Mouse (Mus musculus) heart, adult 2 months (tissue): ENCODE measurements at regions not wholly inside any gene's neighbourhood (a gene's known extent, or its start where the extent isn't known, plus 50 kb on each side); places are given as distances from the start of the nearest gene placed in this dataset.

ENCODE experiments used
- DNase-seq, 2 experiments: peaks; one replicate each; pipeline ENCODE4 v3.0.0; 2021
- H3K27ac ChIP-seq: fragments of 200-600 bp; 2 replicates; pipeline ENCODE4 v1.8.1; 2022
- H3K27me3 ChIP-seq: fragments of 200-500 bp; 2 replicates; pipeline ENCODE4 v1.6.1; 2012; ENCODE audit warnings: mild to moderate bottlenecking, low read length, inconsistent platforms, mixed read lengths; ENCODE audit not compliant: control insufficient read depth, insufficient read depth
- H3K36me3 ChIP-seq: fragments of 200-500 bp; 2 replicates; pipeline ENCODE4 v1.6.1; 2012; ENCODE audit warnings: low read length, inconsistent platforms; ENCODE audit not compliant: control insufficient read depth, insufficient read depth
- H3K4me1 ChIP-seq: fragments of 200-500 bp; 2 replicates; pipeline ENCODE4 v1.6.1; 2011; ENCODE audit warnings: low read length; ENCODE audit not compliant: control insufficient read depth, insufficient read depth
- H3K4me3 ChIP-seq: fragments of 200-600 bp; 2 replicates; pipeline ENCODE4 v1.8.1; 2022
- H3K79me2 ChIP-seq: fragments of 200-500 bp; replicated peaks from 2 replicates; pipeline ENCODE4 v1.6.1; 2012; ENCODE audit warnings: mild to moderate bottlenecking, inconsistent platforms, low read length, moderate library complexity, mixed read lengths; ENCODE audit not compliant: control insufficient read depth, insufficient read depth
- H3K9ac ChIP-seq: fragments of 200-500 bp; 2 replicates; pipeline ENCODE4 v1.6.1; 2012; ENCODE audit warnings: low read depth, mild to moderate bottlenecking, control low read depth, inconsistent platforms, low read length, mixed read lengths
- CTCF ChIP-seq: fragments of 200-600 bp; IDR thresholded peaks from 2 replicates; pipeline ENCODE4 v1.8.1; 2022; ENCODE audit warnings: antibody characterized with exemption, mild to moderate bottlenecking, moderate library complexity
- EP300 ChIP-seq: fragments of 200-500 bp; IDR thresholded peaks from 2 replicates; pipeline ENCODE4 v1.6.1; 2011; ENCODE audit warnings: low read depth, low read length, control low read depth; ENCODE audit not compliant: insufficient read depth
- POLR2A ChIP-seq: fragments of 200-500 bp; IDR thresholded peaks from 2 replicates; pipeline ENCODE4 v1.6.1; 2011; ENCODE audit warnings: mild to moderate bottlenecking, low read depth, low read length, control low read depth; ENCODE audit not compliant: insufficient read depth
- WGBS: fragments of 180-500 bp; shearing (Covaris S2); methylation state at CpG from one replicate; pipeline ENCODE4 v1.1.7; 2018; 5-methylcytosine and 5-hydroxymethylcytosine counted together
- intact Hi-C: fragments of 180-260 bp; cut with DNase I; formaldehyde crosslinking; loops from one replicate; pipeline ENCODE4 v1.15.1; 2025

- Histone ChIP-seq H3K27ac (no peak overlapping the region), H3K9ac (no peak overlapping the region)
- TF ChIP-seq CTCF (no peak), POLR2A (no peak), EP300 (no peak)
Measured at GRCm38 (mm10) chr10:87717156-87717555, 140.9 kb upstream of the Igf1 start.

GRCm38 (mm10) chr10:87718491-87718890 is 139.6 kb upstream of the Igf1 start:
- Histone ChIP-seq H3K36me3 (no peaks in the 10 kb centered on the region), H3K27ac (no peak overlapping the region), H3K4me1 (no peaks in the 10 kb centered on the region), H3K9ac (no peak overlapping the region), H3K79me2 (no peaks in the 10 kb centered on the region), H3K27me3 (no peaks in the 10 kb centered on the region), H3K4me3 (no peak overlapping the region)
- TF ChIP-seq EP300 (no peak), CTCF (no peak)
- intact Hi-C loops: no loop called here
- peak in 1 of 2 experiments; percentile 3 for DNase-seq
- 87% methylated on average over 7 of the region's 7 CpGs for WGBS

More at GRCm38 (mm10) chr10:87717156-87717555, 140.9 kb upstream of the Igf1 start:
- intact Hi-C loops: no loop called here
- no peaks in the 10 kb centered on the region for H3K79me2 ChIP-seq
- H3K27me3 ChIP-seq: no peaks in the 10 kb centered on the region
- H3K4me3 ChIP-seq: no peak overlapping the region
- no peaks in the 10 kb centered on the region for H3K4me1 ChIP-seq
- no peak for DNase-seq
- no peaks in the 10 kb centered on the region for H3K36me3 ChIP-seq

GRCm38 (mm10) chr10:87719978-87720377 is 138.1 kb upstream of the Igf1 start:
- H3K27ac ChIP-seq: no peak overlapping the region
- H3K9ac ChIP-seq: no peak overlapping the region
- intact Hi-C loops: no loop called here
- H3K79me2 ChIP-seq: no peaks in the 10 kb centered on the region
- no peaks in the 10 kb centered on the region for H3K27me3 ChIP-seq
- no peak for DNase-seq
- H3K36me3 ChIP-seq: no peaks in the 10 kb centered on the region
- H3K4me1 ChIP-seq: no peaks in the 10 kb centered on the region
- TF ChIP-seq CTCF (no peak), POLR2A (no peak), EP300 (no peak)
- no peak overlapping the region for H3K4me3 ChIP-seq

GRCm38 (mm10) chr10:87722244-87722643 is 135.8 kb upstream of the Igf1 start:
- Histone ChIP-seq H3K9ac (no peak overlapping the region), H3K27ac (no peak overlapping the region), H3K27me3 (no peaks in the 10 kb centered on the region), H3K4me3 (no peak overlapping the region), H3K36me3 (no peaks in the 10 kb centered on the region), H3K79me2 (no peaks in the 10 kb centered on the region), H3K4me1 (no peaks in the 10 kb centered on the region)
- intact Hi-C loops: no loop called here
- WGBS: 61% methylated on average over 3 of the region's 3 CpGs
- DNase-seq: no peak
- TF ChIP-seq POLR2A (no peak), CTCF (no peak), EP300 (no peak)

GRCm38 (mm10) chr10:87732658-87733057 is 125.4 kb upstream of the Igf1 start:
- DNase-seq: no peak
- TF ChIP-seq POLR2A (no peak), CTCF (no peak), EP300 (no peak)
- Histone ChIP-seq H3K27me3 (no peaks in the 10 kb centered on the region), H3K79me2 (no peaks in the 10 kb centered on the region), H3K27ac (no peak overlapping the region), H3K36me3 (no peaks in the 10 kb centered on the region), H3K4me1 (no peaks in the 10 kb centered on the region), H3K9ac (no peak overlapping the region), H3K4me3 (no peak overlapping the region)
- WGBS: 79% methylated on average over 1 of the region's 1 CpGs
- intact Hi-C loops: no loop called here

GRCm38 (mm10) chr10:87733241-87733640 is 124.8 kb upstream of the Igf1 start:
- intact Hi-C loops: no loop called here
- no peaks in the 10 kb centered on the region for H3K79me2 ChIP-seq
- no peak overlapping the region for H3K27ac ChIP-seq
- H3K27me3 ChIP-seq: no peaks in the 10 kb centered on the region
- no peak overlapping the region for H3K9ac ChIP-seq
- no peak for TF ChIP-seq EP300
- no peak for TF ChIP-seq POLR2A
- no peak for TF ChIP-seq CTCF
- no peak overlapping the region for H3K4me3 ChIP-seq
- no peaks in the 10 kb centered on the region for H3K4me1 ChIP-seq
- H3K36me3 ChIP-seq: no peaks in the 10 kb centered on the region
- 54% methylated on average over 7 of the region's 7 CpGs for WGBS
- DNase-seq: peak in 1 of 2 experiments; percentile 3
